Comparison of ENCODE assay signal across 18 mouse cellular contexts in the genomic region with DNA sequence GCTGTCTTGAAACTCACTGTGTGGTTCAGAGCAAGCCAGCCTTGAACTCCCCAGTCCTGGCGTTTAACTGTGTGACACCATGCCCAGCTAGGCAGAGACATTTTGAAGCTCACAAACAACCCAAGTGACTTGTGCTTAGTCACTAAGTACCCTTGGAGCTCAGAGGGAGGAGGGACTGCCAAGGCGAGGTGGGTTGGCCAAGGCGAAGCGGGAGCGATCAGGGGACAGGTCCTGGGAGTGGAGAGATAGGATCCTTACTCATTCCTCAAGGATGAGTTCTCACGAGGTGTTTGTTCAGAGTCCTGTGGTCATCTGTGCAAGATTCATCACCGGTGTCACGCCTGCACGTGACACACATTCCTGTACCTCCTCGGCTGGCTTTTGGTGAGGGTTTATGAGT.
"Had no signal": no experiment of that assay in that cellular context is flagged by ENCODE, and none has a peak within 500 bp of the region (broad histone marks: within the 10 kb centered on the region; RNA-seq: fewer than 3 reads in every experiment).

No protein-coding gene starts in this region.

- H3K27me3 ChIP-seq: limb, embryonic 13.5 days; liver, embryonic 12.5 days; liver, embryonic 15.5 days; midbrain, embryonic 15.5 days; neural tube, embryonic 12.5 days; neural tube, embryonic 15.5 days; stomach, embryonic 15.5 days had no signal

- DNase-seq: kidney, adult 9 months; kidney, postnatal 14 days; liver; lung, adult 18-20 months; right cerebral cortex, adult 18-20 months; right cerebral cortex, postnatal 14 days; spleen, adult 18-20 months; thymus, postnatal 25 days had no signal

- H3K9me3 ChIP-seq: limb, embryonic 10.5 days; limb, embryonic 13.5 days; liver, embryonic 12.5 days; liver, embryonic 15.5 days; midbrain, embryonic 12.5 days; midbrain, embryonic 15.5 days; neural tube, embryonic 12.5 days; neural tube, embryonic 15.5 days; stomach, embryonic 15.5 days had no signal

- H3K4me2 ChIP-seq: limb, embryonic 13.5 days; liver, embryonic 12.5 days; liver, embryonic 15.5 days; midbrain, embryonic 12.5 days; midbrain, embryonic 15.5 days; neural tube, embryonic 12.5 days; neural tube, embryonic 15.5 days; stomach, embryonic 15.5 days had no signal

- H3K9ac ChIP-seq: limb, embryonic 13.5 days; liver, embryonic 12.5 days; liver, embryonic 15.5 days; midbrain, embryonic 12.5 days; midbrain, embryonic 15.5 days; neural tube, embryonic 12.5 days; neural tube, embryonic 15.5 days; stomach, embryonic 15.5 days had no signal

- H3K27ac ChIP-seq: limb, embryonic 10.5 days; limb, embryonic 13.5 days; liver, embryonic 12.5 days; liver, embryonic 15.5 days; macrophage; midbrain, embryonic 12.5 days; midbrain, embryonic 15.5 days; neural tube, embryonic 12.5 days; neural tube, embryonic 15.5 days; stomach, embryonic 15.5 days had no signal

- H3K36me3 ChIP-seq: limb, embryonic 10.5 days; limb, embryonic 13.5 days; liver, embryonic 12.5 days; liver, embryonic 15.5 days; midbrain, embryonic 12.5 days; midbrain, embryonic 15.5 days; neural tube, embryonic 12.5 days; neural tube, embryonic 15.5 days; stomach, embryonic 15.5 days had no signal

- ATAC-seq: liver, embryonic 12.5 days; midbrain, embryonic 15.5 days had no signal

- H3K4me3 ChIP-seq: limb, embryonic 10.5 days; limb, embryonic 13.5 days; liver, embryonic 12.5 days; liver, embryonic 15.5 days; midbrain, embryonic 12.5 days; midbrain, embryonic 15.5 days; neural tube, embryonic 12.5 days; neural tube, embryonic 15.5 days; stomach, embryonic 15.5 days had no signal
